Mouse (Mus musculus): Measurements from ENCODE around the gene Nudt14. TPM values are rescaled to one million over a fixed set of nuclear protein-coding genes. Genes with fewer than 3 reads are reported as not detected.

Gene Nudt14
- 42.2 TPM for polyA plus RNA-seq (2014; fragmentation: Illumina TruSeq; extraction: RNeasy Lipid Tissue Mini Kit (QIAGEN cat#74804); ENCODE audit: insufficient read depth, low read depth, low replicate concordance)

GRCm38 (mm10) chr12:112941776-112942713 lies at the start of gene Nudt14:
Gene Nudt14 (minus strand): TSS chr12:112942124.

GRCm38 (mm10) chr12:112976371-112977073 lies 34.6 kb upstream of the Nudt14 start, which contains the start of gene Btbd6:
Gene Btbd6 (plus strand): TSS chr12:112976482.

DNA sequence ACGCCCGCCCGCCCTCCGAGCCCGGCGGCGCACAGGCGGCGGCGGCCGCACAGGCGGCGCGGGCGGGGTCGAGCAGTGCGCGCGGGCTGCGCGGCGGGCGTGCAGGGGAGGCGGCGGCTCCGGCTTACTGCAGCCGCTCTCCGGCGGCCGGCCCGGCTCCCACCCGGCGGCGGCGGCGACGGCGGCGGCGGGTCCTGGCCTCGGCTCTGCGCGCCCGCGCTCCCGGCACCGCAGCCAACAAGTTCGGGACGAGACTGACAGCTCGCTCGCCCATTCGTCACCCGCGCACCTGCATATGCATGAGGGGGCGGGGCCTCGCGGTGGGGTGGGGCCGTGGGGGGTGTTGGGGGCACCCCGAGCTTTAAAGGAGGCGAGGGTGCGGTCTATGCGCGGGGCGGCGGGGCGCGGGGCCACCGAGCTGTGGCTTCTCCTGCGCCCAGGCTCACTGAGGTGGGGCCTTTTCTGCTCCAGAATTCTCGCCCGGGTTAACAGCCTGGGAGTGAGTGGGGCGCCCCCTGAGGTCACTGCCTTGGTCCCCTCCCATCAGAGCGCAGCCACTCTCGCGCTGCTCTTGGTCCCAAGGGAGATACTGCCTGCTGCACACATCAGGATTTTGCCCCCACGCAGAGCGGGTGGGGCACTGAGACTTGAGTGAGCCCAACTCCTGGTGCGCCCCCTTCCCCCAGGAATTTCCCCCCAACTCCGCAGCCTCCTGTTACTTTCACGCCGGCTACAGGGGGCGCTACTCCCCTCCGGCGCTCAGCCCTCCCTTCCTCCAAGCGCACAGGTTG lies 12.2 kb downstream of the Nudt14 start, which contains the start of gene Jag2:
Gene Jag2 (minus strand): TSS at position 215 of the 791 bp plus-strand sequence.

Other genes starting within 250 kb of the Nudt14 start
- 15.9 TPM for gene Cep170b, start 221.7 kb downstream of the Nudt14 start, polyA plus RNA-seq (2014; fragmentation: Illumina TruSeq; extraction: RNeasy Lipid Tissue Mini Kit (QIAGEN cat#74804); ENCODE audit: insufficient read depth, low read depth, low replicate concordance)
- 32.1 TPM for gene Pld4, start 181.5 kb downstream of the Nudt14 start, polyA plus RNA-seq (2014; fragmentation: Illumina TruSeq; extraction: RNeasy Lipid Tissue Mini Kit (QIAGEN cat#74804); ENCODE audit: insufficient read depth, low read depth, low replicate concordance)
- 4.5 TPM for gene Ahnak2, start 139.5 kb downstream of the Nudt14 start, polyA plus RNA-seq (2014; fragmentation: Illumina TruSeq; extraction: RNeasy Lipid Tissue Mini Kit (QIAGEN cat#74804); ENCODE audit: insufficient read depth, low read depth, low replicate concordance)
- gene Clba1, start 133.2 kb downstream of the Nudt14 start, polyA plus RNA-seq (2014; fragmentation: Illumina TruSeq; extraction: RNeasy Lipid Tissue Mini Kit (QIAGEN cat#74804); ENCODE audit: insufficient read depth, low read depth, low replicate concordance): 9.5 TPM
- gene Cdca4, start 112.7 kb downstream of the Nudt14 start, polyA plus RNA-seq (2014; fragmentation: Illumina TruSeq; extraction: RNeasy Lipid Tissue Mini Kit (QIAGEN cat#74804); ENCODE audit: insufficient read depth, low read depth, low replicate concordance): 13.5 TPM
- gene Gpr132, start 73.9 kb downstream of the Nudt14 start, polyA plus RNA-seq (2014; fragmentation: Illumina TruSeq; extraction: RNeasy Lipid Tissue Mini Kit (QIAGEN cat#74804); ENCODE audit: insufficient read depth, low read depth, low replicate concordance): 4.4 TPM
- 7.1 TPM for gene Jag2, start 12.3 kb downstream of the Nudt14 start, polyA plus RNA-seq (2014; fragmentation: Illumina TruSeq; extraction: RNeasy Lipid Tissue Mini Kit (QIAGEN cat#74804); ENCODE audit: insufficient read depth, low read depth, low replicate concordance)
- 12.4 TPM for gene Btbd6, start 34.4 kb upstream of the Nudt14 start, polyA plus RNA-seq (2014; fragmentation: Illumina TruSeq; extraction: RNeasy Lipid Tissue Mini Kit (QIAGEN cat#74804); ENCODE audit: insufficient read depth, low read depth, low replicate concordance)
- gene Brf1, start 58.6 kb upstream of the Nudt14 start, polyA plus RNA-seq (2014; fragmentation: Illumina TruSeq; extraction: RNeasy Lipid Tissue Mini Kit (QIAGEN cat#74804); ENCODE audit: insufficient read depth, low read depth, low replicate concordance): 17.6 TPM
- gene Pacs2, start 72.4 kb upstream of the Nudt14 start, polyA plus RNA-seq (2014; fragmentation: Illumina TruSeq; extraction: RNeasy Lipid Tissue Mini Kit (QIAGEN cat#74804); ENCODE audit: insufficient read depth, low read depth, low replicate concordance): 15.8 TPM
- gene Tex22, start 132.4 kb upstream of the Nudt14 start, polyA plus RNA-seq (2014; fragmentation: Illumina TruSeq; extraction: RNeasy Lipid Tissue Mini Kit (QIAGEN cat#74804); ENCODE audit: insufficient read depth, low read depth, low replicate concordance): not detected
- 19.6 TPM for gene Mta1, start 156.2 kb upstream of the Nudt14 start, polyA plus RNA-seq (2014; fragmentation: Illumina TruSeq; extraction: RNeasy Lipid Tissue Mini Kit (QIAGEN cat#74804); ENCODE audit: insufficient read depth, low read depth, low replicate concordance)
- gene Crip2, start 198.1 kb upstream of the Nudt14 start, polyA plus RNA-seq (2014; fragmentation: Illumina TruSeq; extraction: RNeasy Lipid Tissue Mini Kit (QIAGEN cat#74804); ENCODE audit: insufficient read depth, low read depth, low replicate concordance): 636 TPM
- gene Crip1, start 204.2 kb upstream of the Nudt14 start, polyA plus RNA-seq (2014; fragmentation: Illumina TruSeq; extraction: RNeasy Lipid Tissue Mini Kit (QIAGEN cat#74804); ENCODE audit: insufficient read depth, low read depth, low replicate concordance): 1,078 TPM
- 0.53 TPM for gene Tedc1, start 214.3 kb upstream of the Nudt14 start, polyA plus RNA-seq (2014; fragmentation: Illumina TruSeq; extraction: RNeasy Lipid Tissue Mini Kit (QIAGEN cat#74804); ENCODE audit: insufficient read depth, low read depth, low replicate concordance)
- not detected for gene Tmem121, start 243.8 kb upstream of the Nudt14 start, polyA plus RNA-seq (2014; fragmentation: Illumina TruSeq; extraction: RNeasy Lipid Tissue Mini Kit (QIAGEN cat#74804); ENCODE audit: insufficient read depth, low read depth, low replicate concordance)